Mouse (Mus musculus) spleen, adult 12 weeks (tissue): ENCODE results near the gene 1810046K07Rik.

Experiments used
- DNase-seq: peaks from one replicate; pipeline ENCODE4 v3.0.0; 2022; ENCODE audit warnings: low spot score

Gene 1810046K07Rik

DNA sequence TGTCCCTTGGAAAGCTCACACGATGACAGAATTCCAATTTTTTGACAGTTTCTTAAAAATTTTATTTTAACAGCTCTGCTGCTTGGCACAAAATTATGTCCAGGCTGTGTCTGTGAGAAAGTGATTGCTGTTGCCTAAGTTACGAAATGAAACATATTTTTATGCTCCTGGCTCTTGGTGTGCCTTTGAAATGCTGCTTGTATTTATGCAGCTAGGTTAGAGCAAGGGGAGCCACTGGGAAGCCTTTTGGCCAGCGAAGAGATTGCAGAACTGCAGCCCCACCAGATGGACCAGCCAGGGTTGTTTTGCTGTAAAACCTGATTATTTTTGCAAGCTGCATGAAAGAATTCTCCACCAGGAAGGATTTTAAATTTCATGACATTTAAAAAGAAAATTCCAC, 23.6 kb downstream of the 1810046K07Rik start:
- DNase-seq = no peak

DNA sequence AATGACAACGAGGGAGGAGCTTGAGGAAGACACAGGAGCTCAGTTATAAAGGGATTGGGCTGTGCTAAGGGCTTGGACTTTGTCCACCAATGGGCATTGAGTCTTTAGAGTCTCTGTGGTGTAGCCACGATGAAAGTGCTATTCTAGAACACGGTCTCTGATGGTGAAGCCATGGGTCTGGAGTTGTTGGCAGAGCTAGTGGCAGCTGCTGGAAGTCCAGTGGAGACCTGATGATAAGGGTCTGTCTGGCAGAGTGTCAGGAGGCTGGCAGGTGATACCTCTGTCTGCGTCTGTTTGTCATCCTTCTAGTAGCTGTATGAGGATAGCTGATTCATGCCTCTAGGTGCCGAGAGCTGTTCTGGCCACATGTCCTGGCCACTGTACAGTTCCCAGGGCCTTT, 24.7 kb downstream of the 1810046K07Rik start:
- no peak for DNase-seq

DNA sequence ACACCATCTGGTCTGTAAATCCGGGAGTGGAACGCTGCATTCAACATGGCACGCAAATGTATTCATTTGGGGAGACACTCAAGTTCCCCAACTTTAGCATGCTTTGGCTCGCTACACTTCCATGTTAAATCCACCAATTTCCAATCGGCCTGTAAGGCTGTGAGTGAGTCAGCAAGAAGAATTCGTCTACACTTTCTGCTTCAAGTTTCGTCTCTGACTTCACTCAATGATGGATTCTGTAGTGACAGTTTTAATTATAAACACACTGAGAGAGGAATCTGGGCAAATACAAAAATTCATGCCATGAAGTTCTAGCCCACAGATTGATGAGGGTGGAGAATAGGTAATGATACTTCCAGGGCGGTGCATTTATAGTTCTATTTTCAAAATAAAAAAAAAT, 35.2 kb downstream of the 1810046K07Rik start:
- DNase-seq = no peak

DNA sequence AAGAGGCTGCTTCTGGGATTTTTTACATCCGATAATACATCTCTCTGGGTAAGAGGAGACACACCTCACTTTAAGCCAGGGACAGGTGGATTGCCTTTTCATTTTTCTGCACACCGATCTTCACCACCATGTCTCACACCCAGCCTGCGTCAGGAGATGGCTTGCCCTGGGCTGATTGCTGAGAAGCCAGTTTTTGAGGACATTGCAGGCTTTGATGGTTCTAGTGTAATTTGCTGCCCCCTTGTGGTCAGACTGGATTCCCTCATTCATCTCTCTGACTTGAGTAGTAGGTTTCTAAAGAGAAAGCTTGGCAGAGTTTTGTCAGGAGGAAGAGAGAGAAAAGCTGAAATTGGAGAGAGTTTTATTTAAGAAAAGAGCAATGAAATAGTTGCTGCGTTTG, 36.0 kb downstream of the 1810046K07Rik start:
- peak; percentile 48 for DNase-seq

DNA sequence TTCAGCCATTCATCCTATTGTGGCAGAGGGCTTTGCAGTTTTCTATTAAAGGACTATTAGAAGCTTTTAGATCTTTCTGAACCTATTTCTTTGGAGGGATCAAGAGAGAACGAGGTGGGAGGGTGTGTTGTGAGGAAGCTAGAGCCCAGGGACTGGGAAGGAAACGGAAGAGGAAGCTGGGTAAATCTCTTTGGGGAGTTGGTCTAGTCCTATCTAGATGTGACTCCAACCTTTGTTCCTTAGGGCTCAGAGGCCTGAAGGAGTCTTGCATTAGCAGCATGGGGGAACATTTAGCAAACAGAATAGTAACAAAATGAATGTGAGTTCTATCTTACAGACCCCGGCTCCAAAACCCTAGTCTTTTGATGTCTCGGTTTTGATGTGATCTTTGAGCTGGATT, 37.7 kb downstream of the 1810046K07Rik start:
- no peak for DNase-seq

DNA sequence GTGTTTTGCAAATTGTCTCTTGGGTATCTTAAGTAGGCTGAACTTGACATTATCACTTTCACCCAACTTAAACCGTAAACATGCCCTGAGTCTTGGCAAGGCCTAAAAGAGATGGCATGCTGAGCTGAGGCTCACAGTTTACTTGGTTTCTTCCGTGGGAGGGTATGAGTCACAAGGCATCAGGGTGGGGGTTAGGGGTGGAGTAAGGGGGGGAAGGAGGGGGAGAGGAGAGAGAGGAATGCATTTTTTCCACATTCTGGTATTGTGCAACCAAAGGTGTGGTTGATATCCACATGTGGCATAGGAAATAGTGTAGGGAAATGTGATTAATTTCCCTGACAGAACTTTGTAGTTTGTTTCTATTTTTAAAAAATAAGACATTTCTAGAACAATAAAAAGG, 42.6 kb downstream of the 1810046K07Rik start:
- DNase-seq = no peak

DNA sequence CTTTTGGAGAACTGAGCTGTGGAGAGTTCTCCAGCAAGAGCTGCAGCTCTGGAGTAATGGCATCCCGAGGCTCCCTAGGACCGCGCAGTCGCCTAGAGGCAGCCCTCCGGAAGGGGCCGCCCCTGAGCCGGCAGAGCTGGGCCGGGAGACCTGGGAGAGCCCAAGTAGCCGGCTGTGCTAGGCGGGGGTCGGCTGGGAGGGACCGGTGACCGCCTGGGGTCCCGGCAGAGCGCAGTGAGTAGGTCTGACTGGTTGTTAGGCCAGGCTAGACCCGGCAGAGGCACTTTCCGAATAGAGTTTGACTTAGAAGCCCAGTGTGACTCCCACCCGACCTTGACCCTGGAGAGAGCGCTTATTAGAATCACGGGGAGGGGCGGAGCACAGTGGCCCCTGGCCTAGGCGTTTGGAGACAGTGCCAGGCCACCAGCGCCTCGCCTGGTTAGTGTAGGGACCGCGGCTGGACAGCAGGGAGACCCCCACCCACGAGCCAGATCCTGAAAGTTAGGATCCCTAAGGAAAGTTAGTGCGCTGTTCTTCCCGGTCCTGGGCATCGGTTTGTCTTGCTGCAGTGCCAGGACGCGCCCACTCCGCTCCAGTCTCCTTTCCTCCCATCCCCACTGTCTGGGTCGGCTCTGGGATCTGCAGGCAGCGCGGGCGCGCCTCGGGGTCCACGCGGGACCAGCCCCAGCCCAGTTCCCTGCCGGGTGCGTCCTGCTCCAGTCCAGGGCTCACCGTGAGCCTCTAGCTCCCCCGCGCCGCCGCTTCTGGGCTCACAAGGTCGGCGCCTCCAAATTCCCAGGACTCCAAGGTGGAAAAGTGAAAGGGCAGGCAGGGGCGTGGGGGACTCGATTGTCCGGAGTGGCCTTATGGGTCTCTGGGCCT, 50.0 kb downstream of the 1810046K07Rik start, which contains the start of gene Colca2:
Gene Colca2, minus strand, starts transcription at position 70 of the 882 bp plus-strand sequence.
- DNase-seq = no peak

DNA sequence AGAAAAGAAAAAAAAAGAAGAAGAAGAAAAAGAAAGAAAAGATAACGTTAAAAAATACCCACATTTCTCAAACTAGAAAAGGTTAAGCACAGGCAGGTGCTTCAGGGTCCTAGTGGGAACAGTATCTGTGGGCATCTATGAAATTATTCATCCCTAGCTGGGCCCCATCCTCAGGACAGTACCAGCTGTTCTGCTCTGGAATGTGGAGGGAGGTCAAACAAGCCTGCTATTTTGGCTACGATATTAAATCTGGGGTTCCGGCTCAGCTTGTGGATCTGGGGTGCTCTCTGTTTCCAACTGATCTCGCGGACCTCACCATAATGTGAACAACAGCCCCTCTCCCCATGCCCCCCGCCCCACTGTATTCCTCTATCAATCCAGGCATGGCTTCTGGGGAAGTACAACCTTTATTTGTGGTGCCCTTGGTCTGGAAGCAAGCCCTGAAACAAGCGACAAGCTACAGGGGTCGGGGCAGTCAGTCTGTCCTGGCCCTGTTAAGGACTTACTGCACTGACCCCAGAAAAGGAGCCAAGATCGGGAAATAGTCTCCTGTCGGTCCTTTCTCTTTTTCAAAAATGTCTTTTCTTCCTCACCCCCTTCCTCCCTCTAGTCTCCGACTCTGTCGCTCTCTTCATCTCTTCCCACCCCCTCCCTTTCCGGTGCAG, 50.8 kb downstream of the 1810046K07Rik start:
- no peak for DNase-seq

DNA sequence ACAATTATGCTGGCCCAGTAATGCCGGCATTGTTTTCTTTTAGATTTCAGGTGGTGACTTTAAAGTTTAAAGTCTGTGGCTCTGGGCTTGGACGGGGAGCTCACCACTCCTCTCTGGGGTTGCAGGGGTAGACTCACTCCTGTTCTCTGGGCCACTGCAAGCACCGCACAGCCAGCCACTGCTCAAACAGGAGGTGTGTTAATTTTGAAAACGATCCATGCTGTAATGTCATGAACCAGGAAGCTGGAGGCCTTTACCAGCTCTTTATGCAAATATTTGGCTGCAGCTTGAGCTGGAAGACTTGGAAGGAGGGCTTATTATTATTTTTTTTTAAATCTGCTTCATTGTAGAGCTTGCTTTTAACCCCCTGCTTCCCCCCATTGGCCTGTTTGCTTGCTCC, 54.0 kb downstream of the 1810046K07Rik start:
- no peak for DNase-seq

DNA sequence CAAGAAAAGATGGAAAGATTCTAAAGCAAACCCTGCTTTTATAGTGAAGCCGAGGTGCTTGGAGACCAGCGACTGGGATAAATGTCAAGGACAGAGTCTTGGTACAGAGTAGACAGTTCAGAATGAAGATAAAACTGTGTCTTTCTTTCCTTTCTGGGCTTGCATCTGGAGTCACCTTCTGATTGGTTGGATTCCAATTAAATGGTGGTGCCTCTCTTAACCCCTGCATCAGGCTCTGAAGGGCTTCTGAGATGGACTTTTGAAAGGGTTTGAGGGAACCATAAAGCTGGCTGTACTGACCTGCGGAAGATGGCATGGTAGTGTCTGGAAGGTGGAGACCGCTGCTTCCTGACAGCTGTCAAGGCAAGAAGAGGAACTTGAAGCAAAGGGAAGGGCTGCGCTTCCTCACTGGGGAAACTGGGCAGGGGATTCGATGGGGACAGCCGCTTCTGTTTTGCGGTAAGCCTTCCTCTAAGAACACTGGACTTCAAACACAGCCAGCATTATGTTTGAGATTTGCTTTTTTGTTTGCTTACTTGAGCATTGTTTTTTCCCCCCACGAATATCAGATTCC, 55.0 kb downstream of the 1810046K07Rik start:
- DNase-seq = no peak

DNA sequence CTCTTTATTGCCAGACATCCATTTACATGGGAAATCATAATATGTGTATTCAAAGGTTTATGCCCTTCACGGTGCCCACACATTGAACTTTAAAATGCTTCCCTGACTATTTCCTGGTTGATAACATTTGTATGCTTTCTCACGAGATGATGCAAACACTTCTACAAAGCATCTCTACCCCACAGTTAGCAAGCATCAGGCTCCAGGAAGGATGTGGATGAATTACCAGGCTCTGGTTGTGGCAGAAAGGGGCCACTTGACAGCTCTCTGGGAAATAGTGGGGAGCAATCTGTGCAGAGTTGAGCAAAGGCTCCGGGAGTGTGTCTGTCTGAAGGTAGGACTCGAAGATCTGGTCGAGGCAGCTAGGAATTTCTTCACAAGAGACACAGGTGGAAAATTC, 56.6 kb downstream of the 1810046K07Rik start:
- DNase-seq = no peak

DNA sequence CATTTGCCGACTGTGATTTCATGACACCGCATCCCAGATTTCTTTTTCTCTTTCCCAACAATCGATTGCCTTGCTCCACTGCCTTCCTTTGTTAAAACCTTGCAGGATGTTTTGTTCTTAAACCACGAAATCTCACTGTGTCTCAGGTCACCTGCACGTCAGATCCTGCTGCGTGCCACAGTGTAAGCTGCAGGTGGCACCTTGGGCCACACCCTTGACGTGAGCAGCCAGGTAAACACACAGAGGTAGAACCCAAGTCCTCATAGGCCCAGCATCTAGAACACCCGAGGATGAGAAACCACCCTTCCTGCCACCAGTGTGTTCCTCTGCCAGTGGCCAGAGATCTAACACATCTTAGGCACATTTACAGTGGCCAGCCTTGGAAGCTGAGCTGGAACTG, 57.6 kb downstream of the 1810046K07Rik start:
- DNase-seq = no peak

DNA sequence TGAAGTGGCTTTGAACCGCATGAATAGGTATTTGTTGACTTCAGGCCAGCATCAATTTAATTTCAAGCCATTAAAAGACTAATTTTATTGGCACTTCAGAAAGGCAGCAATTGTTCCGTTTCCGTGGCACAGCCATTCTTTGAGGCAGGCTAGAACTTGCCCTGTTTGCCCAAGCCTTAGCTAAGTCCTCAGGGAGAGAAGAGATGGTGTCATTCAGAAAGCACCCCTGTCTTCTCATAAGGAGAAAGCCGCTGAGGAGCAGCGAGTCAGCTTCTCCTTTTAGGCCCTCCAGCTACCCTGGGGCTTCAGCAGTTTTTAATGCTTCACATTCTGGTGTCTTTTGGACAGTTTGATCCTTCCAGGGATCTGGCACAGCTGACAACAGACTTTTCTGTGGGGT, 59.9 kb downstream of the 1810046K07Rik start:
- no peak for DNase-seq

DNA sequence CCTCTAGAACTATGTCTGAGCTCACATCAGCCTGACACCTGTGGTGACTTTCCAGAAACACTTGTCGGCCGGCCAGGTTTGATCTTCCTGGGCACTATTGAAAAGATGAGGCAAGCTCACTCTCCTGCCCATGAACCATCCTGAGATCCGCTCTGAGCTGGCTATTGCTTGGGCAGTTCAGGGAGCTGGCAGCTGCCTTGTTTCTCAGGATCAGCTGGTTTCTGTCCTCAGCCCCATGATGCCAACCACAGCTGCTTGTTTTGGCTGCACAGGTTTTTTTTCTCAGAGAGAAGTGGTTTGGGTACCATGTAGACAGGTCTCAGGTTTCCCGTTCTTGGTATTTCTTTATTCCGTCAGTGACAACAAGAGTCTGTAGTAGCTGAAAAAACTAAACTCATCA, 70.3 kb downstream of the 1810046K07Rik start:
- no peak for DNase-seq

DNA sequence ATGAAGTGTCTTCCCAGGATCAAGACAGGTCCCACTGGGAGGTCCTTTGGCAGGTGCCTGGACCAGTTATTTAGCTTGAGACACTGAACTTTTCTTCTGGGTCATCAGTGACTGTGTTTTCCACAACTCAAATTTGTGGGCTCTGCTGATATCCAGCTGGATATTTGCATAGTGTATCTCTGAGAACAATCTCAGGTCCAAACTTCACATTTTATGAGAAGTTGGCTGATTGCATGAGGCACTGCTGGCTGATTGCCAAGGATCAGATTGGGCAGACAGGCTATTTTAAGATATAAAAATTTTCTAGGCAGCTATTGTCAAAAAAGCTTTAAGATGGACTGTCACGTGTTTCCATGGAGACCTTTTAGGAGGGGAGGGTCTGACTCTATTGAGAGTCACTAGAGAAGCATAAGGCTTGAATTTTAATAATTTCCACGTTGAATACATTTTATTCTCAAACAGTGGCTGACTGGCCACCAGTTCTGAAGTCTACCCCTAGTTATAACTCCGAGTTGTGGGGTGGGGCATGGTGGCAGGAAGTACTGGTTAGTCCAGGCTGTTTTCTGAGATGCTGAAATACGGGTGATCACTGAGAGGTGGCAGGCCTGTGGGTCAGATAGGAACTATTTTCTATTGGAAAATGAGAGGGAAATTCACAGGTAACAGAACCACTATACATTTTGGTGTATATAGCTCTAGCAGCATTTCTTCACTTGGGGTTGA, 71.8 kb downstream of the 1810046K07Rik start:
- DNase-seq = no peak
